Mouse (Mus musculus) heart, postnatal 0 days (tissue): ENCODE measurements around the gene Gstm6. TPM values are rescaled to one million over a fixed set of nuclear protein-coding genes. Genes with fewer than 3 reads are reported as not detected.
"Not testable (repeated sequence)": the region's sequence is repeated elsewhere in the genome, so short reads cannot be mapped to it uniquely, and the experiment has no call there.

Experiments
- ATAC-seq: fragments of 200-750 bp; cut with Nextera tagmentation; 2 replicates; pipeline ENCODE4 v1.8.0; 2017; ENCODE audit warnings: low read depth, moderate number of reproducible peaks, moderate library complexity; ENCODE audit not compliant: insufficient read depth
- DNase-seq: peaks from one replicate; pipeline ENCODE4 v3.0.0-alpha.2; 2016; ENCODE audit warnings: low spot score
- H3K27ac ChIP-seq: fragments of 300-500 bp; sonication (generic); 2 replicates; pipeline ENCODE4 v1.5.1; 2014; ENCODE audit warnings: low read depth, mild to moderate bottlenecking
- H3K27me3 ChIP-seq: fragments of 300-500 bp; sonication (generic); 2 replicates; pipeline ENCODE4 v1.6.1; 2014; ENCODE audit warnings: low read length, mixed read lengths; ENCODE audit not compliant: control insufficient read depth, insufficient read depth
- H3K36me3 ChIP-seq: fragments of 300-500 bp; sonication (generic); replicated peaks from 2 replicates; pipeline ENCODE4 v1.6.1; 2014; ENCODE audit warnings: low read length, mixed read lengths; ENCODE audit not compliant: control insufficient read depth, insufficient read depth
- H3K4me1 ChIP-seq: fragments of 300-500 bp; sonication (generic); 2 replicates; pipeline ENCODE4 v1.6.1; 2014; ENCODE audit warnings: antibody characterized with exemption; ENCODE audit not compliant: control insufficient read depth, insufficient read depth
- H3K4me2 ChIP-seq: fragments of 300-500 bp; sonication (generic); 2 replicates; pipeline ENCODE4 v1.6.1; 2014; ENCODE audit warnings: low read depth, mild to moderate bottlenecking, low read length, moderate library complexity
- H3K4me3 ChIP-seq: fragments of 300-500 bp; sonication (generic); 2 replicates; pipeline ENCODE4 v1.5.1; 2014; ENCODE audit warnings: low read depth, low read length
- H3K9ac ChIP-seq: fragments of 300-500 bp; sonication (generic); replicated peaks from 2 replicates; pipeline ENCODE4 v1.6.1; 2014; ENCODE audit warnings: low read depth, low read length, mixed read lengths
- H3K9me3 ChIP-seq: fragments of 300-500 bp; sonication (generic); replicated peaks from 2 replicates; pipeline ENCODE4 v1.6.1; 2016; ENCODE audit warnings: low read length; ENCODE audit not compliant: control insufficient read depth
- CTCF ChIP-seq: IDR thresholded peaks from 2 replicates; pipeline ENCODE4 v1.5.1; 2016; ENCODE audit warnings: antibody characterized with exemption, control low read depth, low read depth
- EP300 ChIP-seq: IDR thresholded peaks from 2 replicates; pipeline ENCODE4 v1.6.1; 2016; ENCODE audit warnings: antibody characterized with exemption, low read depth
- WGBS: fragments of 180-500 bp; shearing (Covaris S2); extraction: QIAGEN DNeasy Blood & Tissue Kit; methylation state at CpG from one replicate; pipeline ENCODE4 v1.1.7; 2014; 5-methylcytosine and 5-hydroxymethylcytosine counted together
- polyA plus RNA-seq: library from polyadenylated mRNA; unstranded; fragments of >200 nt; fragmentation: Nextera tagmentation; extraction: Ambion mirVana; gene quantifications from 2 replicates; pipeline ENCODE4 v1.2.1, GENCODE M21; 2015
- total RNA-seq: library from RNA; depleted of rRNA; stranded (reverse); fragments of >200 nt; gene quantifications from 2 replicates; pipeline ENCODE4 v1.2.3, GENCODE M21; 2014; ENCODE audit warnings: low replicate concordance

Gstm6 gene
- total and polyA plus RNA-seq, 2 experiments from 2014 or later = 11.5 to 17.9 TPM

DNA sequence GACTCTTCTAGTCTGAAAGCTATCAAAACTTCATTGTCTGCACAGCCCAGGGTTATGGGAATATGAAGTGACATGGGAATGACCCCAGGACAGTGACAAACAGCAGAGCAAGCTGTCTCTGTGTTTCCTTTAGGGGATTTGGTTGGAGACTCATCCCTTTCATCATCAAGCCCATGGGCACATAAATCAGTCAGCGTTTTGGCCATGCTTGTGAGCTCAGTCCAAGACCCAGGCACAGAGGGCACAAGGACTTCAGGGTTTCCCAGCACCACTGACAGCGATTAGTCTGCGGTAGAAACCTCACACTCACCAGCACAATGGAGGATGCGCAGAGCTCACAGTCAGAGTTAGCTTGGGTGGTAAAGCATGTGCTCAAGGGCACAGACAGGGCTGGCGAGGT lies 10.4 kb upstream of the Gstm6 start:
- Histone ChIP-seq H3K27me3 (no peaks in the 10 kb centered on the region), H3K9me3 (no peaks in the 10 kb centered on the region), H3K36me3 (no peaks in the 10 kb centered on the region), H3K4me3 (no peak overlapping the region), H3K27ac (no peak overlapping the region), H3K4me1 (0 out of 2 replicates have a peak, but pooled peaks cover 3% of the 10 kb centered on the region), H3K9ac (no peak overlapping the region), H3K4me2 (no peak overlapping the region)
- DNase-seq (no peak), ATAC-seq (no peak)
- TF ChIP-seq EP300 (no peak), CTCF (no peak)
- 82% methylated on average over 5 of the region's 5 CpGs for WGBS

DNA sequence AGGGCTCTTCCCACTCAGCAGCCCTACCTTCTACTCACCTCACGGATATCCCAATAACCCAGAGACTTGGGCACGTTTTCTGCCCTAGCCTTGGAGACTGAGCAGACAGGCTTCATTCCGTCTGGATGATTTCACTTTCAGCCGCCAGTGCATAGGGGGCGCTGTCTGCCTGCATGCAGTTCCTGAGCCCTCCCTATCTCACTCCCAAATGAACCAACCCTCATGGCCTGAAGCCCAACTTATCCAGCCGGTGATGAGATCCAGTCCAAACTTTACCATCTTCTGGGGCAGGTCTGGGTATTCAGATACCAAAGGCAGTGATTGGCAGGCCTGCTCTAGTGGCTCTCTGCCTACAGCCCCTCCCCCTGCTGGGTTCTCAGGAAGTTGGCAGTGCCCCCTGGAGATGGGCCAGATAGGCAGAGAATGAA lies 9.8 kb upstream of the Gstm6 start:
- Histone ChIP-seq H3K36me3 (no peaks in the 10 kb centered on the region), H3K4me2 (no peak overlapping the region), H3K27ac (no peak overlapping the region), H3K4me1 (0 out of 2 replicates have a peak, but pooled peaks cover 3% of the 10 kb centered on the region), H3K4me3 (no peak overlapping the region), H3K27me3 (no peaks in the 10 kb centered on the region), H3K9me3 (no peaks in the 10 kb centered on the region), H3K9ac (no peak overlapping the region)
- DNase-seq (peak; percentile 69), ATAC-seq (peak; percentile 83)
- 15% methylated on average over 6 of the region's 6 CpGs for WGBS
- no peak for TF ChIP-seq EP300
- peak; percentile 76 for TF ChIP-seq CTCF

GRCm38 (mm10) chr3:107950531-107950930 lies 7.0 kb upstream of the Gstm6 start:
- Histone ChIP-seq H3K9me3 (no peaks in the 10 kb centered on the region), H3K27ac (no peak overlapping the region), H3K4me2 (no peak overlapping the region), H3K4me1 (0 out of 2 replicates have a peak, but pooled peaks cover 3% of the 10 kb centered on the region), H3K9ac (no peak overlapping the region), H3K4me3 (no peak overlapping the region), H3K27me3 (no peaks in the 10 kb centered on the region), H3K36me3 (no peaks in the 10 kb centered on the region)
- ATAC-seq (no peak), DNase-seq (no peak)
- 81% methylated on average over 11 of the region's 11 CpGs for WGBS
- no peak for TF ChIP-seq EP300

GRCm38 (mm10) chr3:107949461-107949860 lies 5.9 kb upstream of the Gstm6 start:
- not testable (repeated sequence) for H3K4me2 ChIP-seq, H3K4me3 ChIP-seq, H3K9ac ChIP-seq, H3K4me1 ChIP-seq, H3K27ac ChIP-seq, H3K9me3 ChIP-seq, H3K36me3 ChIP-seq, H3K27me3 ChIP-seq, DNase-seq, ATAC-seq
- WGBS = 80% methylated on average over 1 of the region's 1 CpGs

GRCm38 (mm10) chr3:107945729-107946128 lies 2.2 kb upstream of the Gstm6 start:
- no peaks in the 10 kb centered on the region for H3K36me3 ChIP-seq
- H3K4me2 ChIP-seq = no peak overlapping the region
- 56% methylated on average over 4 of the region's 4 CpGs for WGBS
- ATAC-seq (no peak), DNase-seq (no peak)
- H3K4me3 ChIP-seq = no peak overlapping the region
- no peaks in the 10 kb centered on the region for H3K27me3 ChIP-seq
- H3K9ac ChIP-seq = no peak overlapping the region
- no peaks in the 10 kb centered on the region for H3K9me3 ChIP-seq
- no peak for TF ChIP-seq EP300
- TF ChIP-seq CTCF = no peak
- no peak overlapping the region for H3K27ac ChIP-seq
- peaks cover 10% of the 10 kb centered on the region; the same call in 1 of the 2 replicates for H3K4me1 ChIP-seq

- no peak overlapping the region for H3K4me3 ChIP-seq
- no peak overlapping the region for H3K27ac ChIP-seq
- TF ChIP-seq CTCF (no peak), EP300 (no peak)
- H3K4me2 ChIP-seq = no peak overlapping the region
- no peaks in the 10 kb centered on the region for H3K36me3 ChIP-seq
- no peaks in the 10 kb centered on the region for H3K9me3 ChIP-seq
- no peaks in the 10 kb centered on the region for H3K27me3 ChIP-seq
- no peak overlapping the region for H3K9ac ChIP-seq
- 69% methylated on average over 4 of the region's 4 CpGs for WGBS
- peaks cover 15% of the 10 kb centered on the region for H3K4me1 ChIP-seq
- DNase-seq (no peak), ATAC-seq (no peak)
Measured at GRCm38 (mm10) chr3:107941261-107941660, 2.3 kb downstream of the Gstm6 start.
